Comparison of ENCODE assay signal across 7 mouse cellular contexts in the genomic region with DNA sequence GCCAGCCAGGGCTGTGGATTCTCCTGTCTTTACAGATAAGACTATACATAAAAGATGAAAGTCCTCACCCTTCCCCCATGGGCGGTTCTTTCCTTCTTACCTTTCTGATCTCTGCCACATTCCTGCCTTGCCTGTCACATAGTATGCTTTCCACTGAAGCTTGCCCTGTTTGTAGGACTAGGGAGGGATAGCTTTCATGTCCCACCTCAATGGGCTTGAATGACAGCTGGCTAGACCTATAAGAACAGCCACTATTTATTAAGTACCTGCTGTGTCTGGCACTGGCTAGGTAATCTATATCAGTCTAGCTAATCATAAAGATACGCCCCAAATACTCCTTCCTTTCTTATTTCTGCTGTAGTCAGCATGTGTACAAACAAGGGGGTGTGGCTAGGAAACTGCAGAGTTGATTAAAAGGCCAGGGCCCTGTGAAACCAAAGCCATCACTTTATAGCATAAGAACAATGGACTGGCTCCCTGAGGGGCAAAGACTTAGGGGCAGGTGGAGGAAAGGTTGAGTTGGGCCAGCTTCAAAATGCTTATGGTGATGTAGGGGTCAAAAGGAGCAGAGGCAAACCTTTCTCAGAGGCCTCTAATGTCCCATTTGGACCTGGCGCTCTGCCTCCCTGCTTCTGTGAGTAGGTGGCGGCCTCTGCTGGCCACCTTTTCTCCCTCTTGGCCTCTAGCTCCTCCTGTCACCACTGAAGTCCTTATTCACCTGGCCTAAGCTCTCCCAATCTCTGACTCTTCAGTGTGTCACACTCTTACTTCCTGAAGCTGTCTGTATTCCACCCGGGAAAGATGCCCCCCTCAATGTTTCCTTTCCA. TPM values are rescaled to one million over a fixed set of nuclear protein-coding genes. Genes with fewer than 3 reads are reported as not detected.
A peak's percentile ranks its signal among the peaks of the same experiment; 100 is the strongest.
DNase-seq lines count a peak whose midpoint lies in the region; ATAC-seq lines count a peak whose summit lies in the region.

No protein-coding gene starts in this region.

- DNase-seq in right cerebral cortex, postnatal 14 days = peak; percentile 39
- DNase-seq in right cerebral cortex, adult 2 months (ENCODE audit: low spot score in 2 of 2) = no peak
- peak; percentile 58 for DNase-seq in adrenal gland, postnatal 25 days
- DNase-seq in embryonic facial prominence, embryonic 14.5 days (ENCODE audit: low spot score) = peak; percentile 48
- DNase-seq in kidney, postnatal 14 days = peak; percentile 76
- DNase-seq in urinary bladder, postnatal 36 days (ENCODE audit: low spot score in 2 of 2) = peak; percentile 55 to 68

- ATAC-seq in embryonic facial prominence, embryonic 14.5 days (ENCODE audit: low read depth) = 0 out of 2 replicates have a peak, but pooled peaks have one; percentile 37
- ATAC-seq in neutrophil, adult 5-6 weeks (ENCODE audit: extremely low read depth, insufficient number of reproducible peaks, low FRiP score, poor library complexity, severe bottlenecking) = peak; percentile 67

- no peak overlapping the region for H3K9ac ChIP-seq in embryonic facial prominence, embryonic 14.5 days (ENCODE audit: low read depth, low read length)

- no peak overlapping the region for H3K4me3 ChIP-seq in embryonic facial prominence, embryonic 14.5 days (ENCODE audit: low read depth, low read length)

- H3K36me3 ChIP-seq in embryonic facial prominence, embryonic 14.5 days (ENCODE audit: control insufficient read depth, insufficient read depth, low read length) = no peaks in the 10 kb centered on the region

- H3K27ac ChIP-seq in embryonic facial prominence, embryonic 14.5 days (replicated peaks; ENCODE audit: low read depth, low read length) = no peak overlapping the region

- H3K4me1 ChIP-seq in embryonic facial prominence, embryonic 14.5 days (ENCODE audit: control insufficient read depth, insufficient read depth, low read length) = peaks cover 4% of the 10 kb centered on the region; the same call in 1 of the 2 replicates

- peaks cover 36% of the 10 kb centered on the region for H3K27me3 ChIP-seq in embryonic facial prominence, embryonic 14.5 days (replicated peaks; ENCODE audit: control insufficient read depth, insufficient read depth, low read length)

- no peak overlapping the region for H3K4me2 ChIP-seq in embryonic facial prominence, embryonic 14.5 days (ENCODE audit: low read depth, low read length)

- H3K9me3 ChIP-seq in embryonic facial prominence, embryonic 14.5 days (ENCODE audit: control insufficient read depth, low read length) = no peaks in the 10 kb centered on the region

- WGBS in embryonic facial prominence, embryonic 14.5 days = 35% methylated on average over 5 of the region's 5 CpGs

RNA-seq across cellular contexts. Expression of a gene that starts 4.5 kb away (rescaled TPM):
- 0.24 and 0.49 TPM in 2 replicates for total RNA-seq in adrenal gland, postnatal 25 days (2021)
- polyA plus RNA-seq in embryonic facial prominence, embryonic 14.5 days (2014; fragmentation: Nextera tagmentation; extraction: Ambion mirVana) = 0.13 and 0.19 TPM in 2 replicates
- total RNA-seq in neutrophil, adult 5-6 weeks (2017) = 0.35 and 0.49 TPM in 2 replicates

RNA-seq across cellular contexts. Expression of a gene that starts 16.1 kb away (rescaled TPM):
- total RNA-seq in adrenal gland, postnatal 25 days (2021) = 9.4 and 11.0 TPM in 2 replicates
- 2.4 TPM in 2 replicates for polyA plus RNA-seq in embryonic facial prominence, embryonic 14.5 days (2014; fragmentation: Nextera tagmentation; extraction: Ambion mirVana)
- 0.49 and 1.0 TPM in 2 replicates for total RNA-seq in neutrophil, adult 5-6 weeks (2017)

RNA-seq across cellular contexts. Expression of a gene that starts 48.1 kb away (rescaled TPM):
- not detected in 2 replicates for total RNA-seq in adrenal gland, postnatal 25 days (2021)
- 0.81 and 1.0 TPM in 2 replicates for polyA plus RNA-seq in embryonic facial prominence, embryonic 14.5 days (2014; fragmentation: Nextera tagmentation; extraction: Ambion mirVana)
- 0.49 and 0.81 TPM in 2 replicates for total RNA-seq in neutrophil, adult 5-6 weeks (2017)

RNA-seq across cellular contexts. Expression of a gene that starts 54.7 kb away (rescaled TPM):
- 1.1 and 2.6 TPM in 2 replicates for total RNA-seq in adrenal gland, postnatal 25 days (2021)
- 0.21 and 0.50 TPM in 2 replicates for polyA plus RNA-seq in embryonic facial prominence, embryonic 14.5 days (2014; fragmentation: Nextera tagmentation; extraction: Ambion mirVana)
- total RNA-seq in neutrophil, adult 5-6 weeks (2017) = 282 and 323 TPM in 2 replicates

Comparison
In these comparisons a context has a peak if more than half of its experiments do, and no peak if none do; other contexts are left out.
1. DNase-seq: peak in right cerebral cortex, postnatal 14 days (single experiment), adrenal gland, postnatal 25 days (single experiment), embryonic facial prominence, embryonic 14.5 days (single experiment), kidney, postnatal 14 days (single experiment) and urinary bladder, postnatal 36 days (2 of 2); none in right cerebral cortex, adult 2 months (0 of 2).